ENCODE assay signal across 11 mouse cellular contexts in the genomic region with DNA sequence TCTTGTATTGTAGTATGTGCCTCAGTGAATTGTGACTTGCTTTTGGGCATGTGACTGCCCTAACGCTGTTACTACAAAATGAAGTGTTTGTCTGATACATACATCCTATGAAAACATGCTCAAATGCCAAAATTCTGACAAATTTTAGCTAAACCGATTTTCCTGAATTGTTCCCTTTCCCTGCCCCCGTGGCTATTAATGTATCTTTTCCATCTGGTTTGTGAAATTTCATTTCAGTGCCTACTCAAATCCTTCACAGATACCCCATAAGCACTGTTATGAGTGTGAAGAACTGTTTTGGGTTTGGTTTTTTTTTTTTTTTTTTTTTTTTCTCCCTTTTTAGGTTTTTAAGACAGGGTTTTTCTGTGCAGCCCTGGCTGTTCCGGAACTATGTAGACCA. TPM values are rescaled to one million over a fixed set of nuclear protein-coding genes. Genes with fewer than 3 reads are reported as not detected.
A peak's percentile ranks its signal among the peaks of the same experiment; 100 is the strongest.
DNase-seq lines count a peak whose midpoint lies in the region; ATAC-seq and TF ChIP-seq lines count a peak whose summit lies in the region.
"Had no signal": no experiment of that assay in that cellular context is flagged by ENCODE, and none has a peak within 500 bp of the region (broad histone marks: within the 10 kb centered on the region; RNA-seq: fewer than 3 reads in every experiment).

No protein-coding gene starts in this region.

- H3K27me3 ChIP-seq in heart, embryonic 15.5 days, result no peaks in the 10 kb centered on the region
- no peaks in the 10 kb centered on the region for H3K27me3 ChIP-seq in heart, adult 2 months (ENCODE audit: control insufficient read depth, insufficient read depth, low read length)
- H3K27me3 ChIP-seq in hindbrain, embryonic 10.5 days (ENCODE audit: insufficient read depth, poor library complexity, severe bottlenecking), result peaks cover 10% of the 10 kb centered on the region; the same call in 1 of the 2 replicates
- H3K27me3 ChIP-seq in liver, embryonic 16.5 days (ENCODE audit: control insufficient read depth, insufficient read depth, low read depth, low read length), result peaks cover 4% of the 10 kb centered on the region; the same call in 1 of the 2 replicates

- no peak for TF ChIP-seq POLR2A in heart, adult 2 months (IDR thresholded peaks at IDR 0.05; ENCODE audit: insufficient read depth, low read depth, low read length)

- intact Hi-C loops in heart, adult 2 months (cut with DNase I), result no loop called here

- no peaks in the 10 kb centered on the region for H3K79me2 ChIP-seq in heart, adult 2 months (replicated peaks; ENCODE audit: control insufficient read depth, insufficient read depth, low read length)

- 76% methylated on average over 4 of the region's 4 CpGs for WGBS in heart, embryonic 15.5 days
- WGBS in heart, adult 2 months, result 79% methylated on average over 4 of the region's 4 CpGs
- 74% methylated on average over 4 of the region's 4 CpGs for WGBS in hindbrain, embryonic 10.5 days
- WGBS in liver, embryonic 16.5 days (ENCODE audit: insufficient replicate concordance), result 75% methylated on average over 4 of the region's 4 CpGs

- TF ChIP-seq CTCF in heart, adult 2 months (IDR thresholded peaks at IDR 0.05), result no peak

- no peak for TF ChIP-seq EP300 in heart, adult 2 months (IDR thresholded peaks at IDR 0.05; ENCODE audit: insufficient read depth, low read depth, low read length)

- peak overlapping the region; percentile 65; the same call in 1 of the 2 replicates for H3K4me3 ChIP-seq in heart, embryonic 15.5 days
- no peak overlapping the region for H3K4me3 ChIP-seq in heart, adult 2 months
- peak overlapping the region; percentile 64 for H3K4me3 ChIP-seq in hindbrain, embryonic 10.5 days
- no peak overlapping the region for H3K4me3 ChIP-seq in liver, embryonic 16.5 days (ENCODE audit: low read depth, low read length)

- no peak overlapping the region for H3K9ac ChIP-seq in heart, embryonic 15.5 days
- no peak overlapping the region for H3K9ac ChIP-seq in heart, adult 2 months (ENCODE audit: low read depth, low read length)
- H3K9ac ChIP-seq in liver, embryonic 16.5 days (ENCODE audit: low read depth, low read length), result no peak overlapping the region

- no peak for ATAC-seq in heart, embryonic 15.5 days (replicated peaks; ENCODE audit: insufficient number of reproducible peaks, insufficient read depth, low FRiP score, low read depth)
- ATAC-seq in liver, embryonic 16.5 days (ENCODE audit: low read depth), result no peak

- H3K4me1 ChIP-seq in heart, embryonic 15.5 days (replicated peaks), result peaks cover 44% of the 10 kb centered on the region
- H3K4me1 ChIP-seq in heart, adult 2 months (ENCODE audit: control insufficient read depth, insufficient read depth, low read length), result no peaks in the 10 kb centered on the region; the same call in 1 of the 2 replicates
- peaks cover 30% of the 10 kb centered on the region for H3K4me1 ChIP-seq in hindbrain, embryonic 10.5 days (replicated peaks)
- peaks cover 8% of the 10 kb centered on the region for H3K4me1 ChIP-seq in liver, embryonic 16.5 days (ENCODE audit: control insufficient read depth, low read depth, low read length)

- DNase-seq in heart, adult 2 months, result no peak
- DNase-seq in brain, adult 2 months (ENCODE audit: low read depth, low spot score), result peak; percentile 79
- no peak for DNase-seq in hindbrain, embryonic 10.5 days (ENCODE audit: low spot score)
- no peak for DNase-seq in layer of hippocampus, adult 9-11 months
- DNase-seq in kidney, postnatal 14 days, result no peak
- DNase-seq in urinary bladder, adult 18-20 months (ENCODE audit: low spot score in 2 of 2), result no peak

- H3K27ac ChIP-seq in heart, embryonic 15.5 days, result peak overlapping the region; percentile 84; the same call in 1 of the 2 replicates
- H3K27ac ChIP-seq in heart, adult 2 months, result no peak overlapping the region
- peak overlapping the region; percentile 82 for H3K27ac ChIP-seq in hindbrain, embryonic 10.5 days
- no peak overlapping the region for H3K27ac ChIP-seq in liver, embryonic 16.5 days (ENCODE audit: low read length)

- peaks cover 22% of the 10 kb centered on the region for H3K36me3 ChIP-seq in heart, embryonic 15.5 days
- peaks cover 4% of the 10 kb centered on the region for H3K36me3 ChIP-seq in heart, adult 2 months (ENCODE audit: control insufficient read depth, insufficient read depth, low read length)
- H3K36me3 ChIP-seq in hindbrain, embryonic 10.5 days, result peaks cover 44% of the 10 kb centered on the region
- H3K36me3 ChIP-seq in liver, embryonic 16.5 days (ENCODE audit: control insufficient read depth, insufficient read depth), result peaks cover 19% of the 10 kb centered on the region

- H3K9me3 ChIP-seq in heart, embryonic 15.5 days (replicated peaks), result no peaks in the 10 kb centered on the region
- no peaks in the 10 kb centered on the region for H3K9me3 ChIP-seq in hindbrain, embryonic 10.5 days
- H3K9me3 ChIP-seq in liver, embryonic 16.5 days (replicated peaks; ENCODE audit: control insufficient read depth, low read length), result no peaks in the 10 kb centered on the region

- H3K4me2 ChIP-seq in heart, embryonic 15.5 days, result peak overlapping the region; percentile 94
- H3K4me2 ChIP-seq in liver, embryonic 16.5 days (ENCODE audit: low read depth, low read length), result peak overlapping the region; percentile 61

RNA-seq across cellular contexts. Expression of gene Ppfia4, which starts 12.3 kb away (rescaled TPM):
- 9.7 and 10.3 TPM in 2 replicates for polyA plus RNA-seq in heart, embryonic 15.5 days (2015; fragmentation: Nextera tagmentation; extraction: Ambion mirVana)
- under 1 TPM; 0.80 to 0.94 TPM for total RNA-seq in heart, adult 2 months (2021)
- 4.4 and 4.9 TPM in 2 replicates for polyA plus RNA-seq in heart, adult 2 months (2012; rRNA removed)
- 3.2 and 4.1 TPM in 2 replicates for polyA plus RNA-seq in hindbrain, embryonic 10.5 days (2016; fragmentation: Nextera tagmentation; extraction: Ambion mirVana)
- polyA plus RNA-seq in liver, embryonic 16.5 days (2015; fragmentation: Nextera tagmentation; extraction: Ambion mirVana), result 1.7 and 2.0 TPM in 2 replicates

RNA-seq across cellular contexts. Expression of gene Tmem183a, which starts 16.7 kb away (rescaled TPM):
- 53.0 and 58.1 TPM in 2 replicates for polyA plus RNA-seq in heart, embryonic 15.5 days (2015; fragmentation: Nextera tagmentation; extraction: Ambion mirVana)
- total RNA-seq in heart, adult 2 months (2021), result 10 to 100 TPM; 17.8 to 18.7 TPM
- 22.9 and 45.8 TPM in 2 replicates for polyA plus RNA-seq in heart, adult 2 months (2012; rRNA removed)
- polyA plus RNA-seq in hindbrain, embryonic 10.5 days (2016; fragmentation: Nextera tagmentation; extraction: Ambion mirVana), result 108 and 132 TPM in 2 replicates
- 48.7 and 51.6 TPM in 2 replicates for polyA plus RNA-seq in liver, embryonic 16.5 days (2015; fragmentation: Nextera tagmentation; extraction: Ambion mirVana)

RNA-seq across cellular contexts. Expression of gene 4933406M09Rik, which starts 40.7 kb away (rescaled TPM):
- not detected in 2 replicates for polyA plus RNA-seq in heart, embryonic 15.5 days (2015; fragmentation: Nextera tagmentation; extraction: Ambion mirVana)
- not detected for total RNA-seq in heart, adult 2 months (2021)
- polyA plus RNA-seq in heart, adult 2 months (2012; rRNA removed), result not detected in 2 replicates
- not detected in 2 replicates for polyA plus RNA-seq in hindbrain, embryonic 10.5 days (2016; fragmentation: Nextera tagmentation; extraction: Ambion mirVana)
- polyA plus RNA-seq in liver, embryonic 16.5 days (2015; fragmentation: Nextera tagmentation; extraction: Ambion mirVana), result not detected in 2 replicates
- total RNA-seq: adrenal gland, adult 8-10 months; layer of hippocampus, adult 8-10 months had no signal
- polyA plus RNA-seq: CD4-positive, CD25-positive, alpha-beta regulatory T cell, adult 4 months had no signal

RNA-seq across cellular contexts. Expression of gene Myog, which starts 55.3 kb away (rescaled TPM):
- 0.98 and 2.0 TPM in 2 replicates for polyA plus RNA-seq in heart, embryonic 15.5 days (2015; fragmentation: Nextera tagmentation; extraction: Ambion mirVana)
- not detected for total RNA-seq in heart, adult 2 months (2021)
- not detected in 2 replicates for polyA plus RNA-seq in heart, adult 2 months (2012; rRNA removed)
- 0.14 and 0.33 TPM in 2 replicates for polyA plus RNA-seq in hindbrain, embryonic 10.5 days (2016; fragmentation: Nextera tagmentation; extraction: Ambion mirVana)
- polyA plus RNA-seq in liver, embryonic 16.5 days (2015; fragmentation: Nextera tagmentation; extraction: Ambion mirVana), result 2.4 and 4.4 TPM in 2 replicates
- total RNA-seq: adrenal gland, adult 8-10 months; layer of hippocampus, adult 8-10 months had no signal
- polyA plus RNA-seq: CD4-positive, CD25-positive, alpha-beta regulatory T cell, adult 4 months had no signal

Comparison
In these comparisons a context has a peak if more than half of its experiments do, and no peak if none do; other contexts are left out.
1. H3K27ac ChIP-seq: peak in heart, embryonic 15.5 days (single experiment) and hindbrain, embryonic 10.5 days (single experiment); none in heart, adult 2 months (single experiment) and liver, embryonic 16.5 days (single experiment).
2. H3K4me3 ChIP-seq: peak in heart, embryonic 15.5 days (single experiment) and hindbrain, embryonic 10.5 days (single experiment); none in heart, adult 2 months (single experiment) and liver, embryonic 16.5 days (single experiment).